Mouse (Mus musculus) natural killer cell, adult 2 months (primary cell): ENCODE data around the gene Sstr5.

ENCODE experiments used
- DNase-seq, 2 experiments: peaks; one replicate each; pipeline ENCODE4 v3.0.0; 2022; ENCODE audit warnings: low spot score in 2 of 2

Sstr5 gene

DNA sequence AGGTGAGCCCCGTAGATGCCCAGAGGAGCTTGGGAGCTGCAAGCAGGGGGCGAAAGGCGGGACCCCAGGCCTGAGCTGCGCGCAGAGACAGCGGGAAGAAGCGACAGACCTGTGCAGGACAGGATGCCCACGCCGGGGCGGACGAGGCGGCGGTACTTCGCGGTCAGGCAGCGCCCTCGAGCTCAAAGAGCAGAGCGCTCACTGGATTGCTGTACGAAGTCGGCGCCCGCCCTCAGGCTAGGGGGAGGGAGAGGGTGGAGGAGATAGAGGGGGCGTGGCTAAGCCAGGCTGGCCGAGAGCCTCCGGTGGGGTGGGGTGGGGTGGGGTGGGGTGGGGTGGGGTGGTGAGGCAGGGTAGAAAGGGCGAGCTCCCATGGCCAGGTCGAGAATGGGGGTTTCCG is at the start of gene Sstr5:
TSS of gene Sstr5 (minus strand) at position 276 of the 400 bp plus-strand sequence.
- peak in 1 of 2 experiments; percentile 12 for DNase-seq

DNA sequence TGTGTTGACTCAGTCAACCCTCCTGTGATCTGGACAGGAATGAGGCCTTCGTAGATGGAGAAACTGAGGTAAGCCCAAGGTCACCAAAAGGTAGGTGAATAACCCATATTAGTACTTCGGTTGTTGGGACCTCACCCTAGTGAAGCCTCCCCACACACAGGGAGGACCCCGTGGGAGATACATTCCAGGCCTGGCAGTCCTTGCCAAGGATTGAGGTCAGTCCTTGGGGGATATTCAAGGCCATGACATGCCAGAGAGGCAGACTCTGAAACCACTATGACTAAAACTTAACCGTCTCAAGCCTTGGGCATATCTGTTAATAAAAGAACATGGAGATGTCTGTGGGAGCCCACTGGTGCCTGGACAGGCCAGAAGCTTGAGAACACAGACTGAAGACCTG is 44.7 kb upstream of the Sstr5 start:
- no peak for DNase-seq

DNA sequence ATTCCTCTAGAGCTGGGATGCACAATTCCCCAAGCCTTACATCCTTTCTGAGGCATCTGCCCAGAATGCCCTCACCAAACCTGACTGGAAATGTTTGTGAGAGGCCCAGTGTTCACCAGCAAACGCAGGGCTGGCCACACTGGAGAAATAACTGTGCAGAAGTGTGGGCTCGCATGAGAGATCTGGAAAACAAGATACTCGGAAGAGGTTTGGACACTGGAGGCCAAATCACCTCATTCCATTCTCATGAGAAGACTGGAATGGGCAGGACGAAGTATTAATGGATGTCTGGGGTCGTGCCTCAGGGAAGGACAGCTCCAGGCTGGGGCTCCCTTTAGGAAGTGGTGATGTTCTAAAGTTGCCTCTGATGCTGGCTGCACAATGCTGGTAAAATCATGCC is 43.6 kb upstream of the Sstr5 start:
- no peak for DNase-seq

DNA sequence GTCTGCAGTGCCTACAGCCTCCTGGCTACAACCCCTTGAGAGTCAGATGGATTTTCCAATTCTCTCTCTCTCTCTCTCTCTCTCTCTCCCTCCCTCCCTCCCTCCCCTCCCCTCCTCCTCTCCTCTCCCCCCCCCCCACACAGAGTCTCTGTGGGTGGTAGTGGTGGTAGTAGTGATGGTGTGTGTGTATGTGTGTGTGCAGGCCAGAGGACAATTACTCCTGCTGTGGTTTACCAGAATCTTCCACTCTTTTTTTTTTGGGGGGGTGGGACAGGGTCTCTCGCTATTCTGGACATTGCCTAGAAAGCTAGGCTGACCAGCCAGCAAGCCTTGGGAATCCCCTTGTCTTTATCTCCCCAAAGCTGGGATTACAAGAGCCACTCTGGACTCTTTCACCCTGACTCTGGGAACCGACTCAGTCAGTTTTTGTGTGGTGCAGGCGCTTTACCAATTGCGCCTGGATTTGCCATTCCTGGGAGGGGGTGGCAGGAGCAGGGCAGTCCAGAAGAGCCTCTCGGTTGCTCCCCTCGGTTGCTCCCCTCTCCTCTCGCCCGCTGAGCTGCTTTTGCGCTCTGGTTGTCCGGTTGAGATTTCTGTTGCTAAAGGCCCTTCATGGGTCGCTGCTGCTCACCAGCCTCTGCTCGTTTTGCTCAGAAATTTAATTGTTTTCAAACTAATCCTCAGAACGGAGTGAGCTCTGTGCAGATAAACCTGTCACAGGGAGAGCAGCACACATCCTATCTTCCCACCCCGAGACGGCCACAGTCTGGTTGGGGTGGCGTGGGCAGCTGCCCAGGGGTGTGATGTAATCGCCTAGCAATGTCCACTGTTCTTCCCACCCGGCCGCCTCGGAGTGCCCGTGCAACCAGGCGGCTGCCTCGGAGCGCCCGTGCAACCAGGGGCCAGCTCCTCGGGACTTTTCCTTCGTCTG is 42.1 kb upstream of the Sstr5 start:
- DNase-seq: no peak

DNA sequence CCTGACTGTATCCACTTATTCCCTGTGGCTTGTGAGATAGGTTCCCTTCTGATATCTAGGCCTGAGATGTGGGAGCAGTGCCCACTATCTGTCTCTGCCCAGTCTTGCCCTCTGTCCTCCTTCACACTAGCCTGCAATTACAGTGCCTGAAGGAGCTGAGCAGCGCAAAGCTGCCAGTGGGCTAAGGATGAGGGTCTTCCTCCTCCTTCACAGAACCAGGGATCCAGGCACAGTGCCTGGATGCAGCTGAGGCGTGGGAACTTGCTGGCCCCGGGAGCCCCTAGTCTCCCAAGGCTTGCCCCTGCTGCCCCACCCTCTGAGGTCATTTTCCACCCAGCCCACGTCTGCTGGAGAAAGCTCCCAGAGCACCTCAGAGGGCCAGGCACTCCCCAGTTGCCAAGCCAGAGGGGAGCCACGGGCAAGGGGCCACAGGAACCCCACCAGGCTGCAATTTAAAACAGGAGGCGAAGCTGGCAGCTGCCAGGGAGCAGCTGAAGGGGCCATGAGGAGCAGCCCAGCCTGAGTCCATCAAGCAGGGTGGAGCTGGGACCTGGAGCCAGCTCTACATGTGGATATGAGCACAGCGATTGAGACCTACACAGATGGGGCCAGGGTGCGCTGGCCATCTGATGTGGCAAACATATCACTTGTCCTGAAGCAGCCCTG is 33.4 kb upstream of the Sstr5 start:
- no peak for DNase-seq

DNA sequence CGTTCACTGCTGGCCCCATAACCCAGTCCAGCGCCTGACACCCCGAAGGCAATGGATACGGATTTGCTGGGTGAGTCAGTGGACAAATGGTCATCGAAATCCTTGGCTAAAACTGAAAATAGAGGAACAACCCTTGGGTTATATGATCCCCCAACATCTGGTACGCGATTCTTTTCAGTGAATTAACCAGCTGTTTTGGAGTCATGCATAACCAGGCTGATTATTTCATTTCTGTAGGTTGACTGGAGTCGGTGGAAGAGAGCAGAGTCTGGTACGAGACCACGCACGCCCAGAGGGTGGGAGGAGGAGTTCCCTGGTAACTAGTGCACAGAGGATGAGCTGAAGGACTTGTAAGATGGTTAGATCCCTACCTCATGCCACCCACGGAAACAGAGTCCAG is 25.0 kb upstream of the Sstr5 start:
- DNase-seq: no peak

DNA sequence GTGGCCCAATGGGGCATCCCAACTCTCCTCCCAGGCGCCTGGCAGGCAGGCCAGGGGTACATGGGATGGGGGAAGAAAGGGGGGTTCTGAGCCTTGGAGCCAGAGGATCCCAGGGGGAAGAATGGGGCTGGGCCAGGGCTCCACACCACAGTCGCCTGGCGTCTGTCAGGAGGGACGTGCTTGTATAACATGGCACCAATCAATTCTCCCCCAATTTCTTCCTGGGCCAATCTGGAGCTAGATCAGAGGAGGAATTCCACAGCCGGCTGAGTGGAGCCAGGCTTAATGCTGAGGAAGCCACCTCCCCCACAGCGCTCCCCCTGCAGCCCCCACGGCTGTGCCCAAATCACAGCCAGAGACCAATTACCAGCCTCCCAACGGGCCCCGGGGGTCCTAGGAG is 23.4 kb upstream of the Sstr5 start:
- no peak for DNase-seq

DNA sequence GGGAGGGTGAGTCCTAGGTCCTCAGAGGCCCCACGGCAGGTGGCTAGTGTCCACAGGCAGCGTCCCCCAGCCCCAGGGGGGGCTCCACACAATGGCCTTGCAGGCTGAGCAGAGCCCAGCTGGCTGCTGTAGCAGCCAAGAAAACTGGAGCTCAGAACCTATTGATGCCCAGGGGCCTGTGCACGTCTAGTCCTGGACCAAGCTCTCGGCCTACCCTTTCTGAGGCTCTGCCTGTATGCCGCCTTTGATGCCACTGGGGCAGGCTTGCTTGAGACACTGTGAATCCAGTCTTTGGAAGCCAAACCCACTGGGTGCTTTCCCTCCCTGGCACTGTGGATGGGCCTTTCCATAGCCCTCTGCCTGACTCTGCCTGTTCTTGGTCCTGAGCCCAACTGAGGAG is 22.4 kb upstream of the Sstr5 start:
- DNase-seq: no peak

DNA sequence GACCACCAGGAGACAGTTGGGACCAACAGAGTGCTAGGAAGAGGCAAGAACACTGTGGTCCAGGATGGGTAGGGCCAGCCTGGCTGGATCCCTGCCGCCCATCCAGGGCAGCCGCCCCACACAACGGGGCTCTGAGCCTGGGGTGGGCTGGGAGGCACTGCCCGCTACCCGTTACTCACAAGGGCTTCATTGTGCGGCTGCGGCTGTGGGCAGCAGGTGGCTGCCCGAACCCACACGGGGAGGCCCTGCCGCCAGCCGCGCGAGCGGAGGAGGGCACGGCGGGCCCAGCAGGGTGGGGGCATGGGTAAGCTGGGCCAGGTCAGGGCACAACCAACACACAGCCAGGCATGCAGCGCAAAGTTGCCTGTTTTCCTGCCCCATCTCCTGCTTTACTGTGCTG is 21.1 kb upstream of the Sstr5 start:
- DNase-seq: no peak

DNA sequence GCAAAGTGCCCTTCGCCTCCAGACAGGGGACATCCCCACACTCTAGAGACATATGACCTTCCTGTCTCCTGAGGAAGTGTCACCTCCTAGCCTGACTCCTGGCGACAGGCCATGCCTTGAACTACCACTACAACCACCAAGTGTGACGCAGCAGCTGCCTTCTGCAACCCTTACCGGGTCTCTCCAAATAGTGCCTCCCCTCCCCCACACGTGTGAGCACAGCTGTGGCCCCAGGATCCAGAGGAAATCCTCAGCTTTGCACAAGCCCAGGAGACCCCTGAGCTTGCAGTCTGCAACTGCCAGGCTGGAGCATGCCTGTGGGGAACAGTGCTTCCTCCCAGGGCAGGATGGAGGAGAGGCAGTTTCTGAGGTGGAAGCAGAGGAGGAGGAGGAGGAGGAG is 19.2 kb upstream of the Sstr5 start:
- DNase-seq: no peak

DNA sequence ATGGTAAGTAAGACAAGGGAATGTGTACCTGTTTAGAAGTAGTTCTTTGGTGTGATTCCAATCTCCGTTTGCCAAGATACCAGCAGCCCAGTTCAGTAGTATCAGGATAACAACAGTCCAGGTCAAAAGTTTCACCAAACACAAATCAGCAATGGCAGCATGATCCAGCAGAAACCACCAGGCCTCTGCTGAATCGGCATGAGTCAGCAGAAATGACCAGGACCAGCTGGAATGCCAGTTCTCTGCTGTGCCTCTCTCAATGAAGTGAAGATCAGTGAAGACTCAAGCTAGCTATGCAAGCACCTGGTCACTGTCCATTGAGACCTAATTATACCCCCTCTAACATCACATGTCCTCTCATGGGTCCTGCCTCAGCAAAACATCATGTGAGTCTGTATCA is 17.0 kb upstream of the Sstr5 start:
- DNase-seq: no peak

DNA sequence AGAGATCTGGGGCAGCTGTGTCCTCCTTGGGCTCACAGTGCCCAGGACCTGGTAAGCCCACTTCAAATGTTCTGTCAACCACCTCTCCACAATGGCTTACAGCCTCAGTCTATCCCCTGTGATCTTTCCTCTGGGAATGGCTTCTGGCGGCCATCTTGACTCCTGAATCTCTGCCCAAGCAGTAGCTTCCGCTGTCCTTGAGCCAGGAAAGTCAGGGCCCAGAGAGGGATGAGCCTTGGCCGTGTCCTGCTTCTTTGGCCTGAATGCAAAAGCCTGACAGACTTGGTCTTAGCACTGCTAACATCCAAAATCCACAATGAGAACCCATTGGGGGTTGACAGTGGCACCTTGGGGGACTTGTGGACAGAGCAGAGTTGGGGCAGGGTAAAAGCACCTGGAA is 14.8 kb upstream of the Sstr5 start:
- DNase-seq: no peak

DNA sequence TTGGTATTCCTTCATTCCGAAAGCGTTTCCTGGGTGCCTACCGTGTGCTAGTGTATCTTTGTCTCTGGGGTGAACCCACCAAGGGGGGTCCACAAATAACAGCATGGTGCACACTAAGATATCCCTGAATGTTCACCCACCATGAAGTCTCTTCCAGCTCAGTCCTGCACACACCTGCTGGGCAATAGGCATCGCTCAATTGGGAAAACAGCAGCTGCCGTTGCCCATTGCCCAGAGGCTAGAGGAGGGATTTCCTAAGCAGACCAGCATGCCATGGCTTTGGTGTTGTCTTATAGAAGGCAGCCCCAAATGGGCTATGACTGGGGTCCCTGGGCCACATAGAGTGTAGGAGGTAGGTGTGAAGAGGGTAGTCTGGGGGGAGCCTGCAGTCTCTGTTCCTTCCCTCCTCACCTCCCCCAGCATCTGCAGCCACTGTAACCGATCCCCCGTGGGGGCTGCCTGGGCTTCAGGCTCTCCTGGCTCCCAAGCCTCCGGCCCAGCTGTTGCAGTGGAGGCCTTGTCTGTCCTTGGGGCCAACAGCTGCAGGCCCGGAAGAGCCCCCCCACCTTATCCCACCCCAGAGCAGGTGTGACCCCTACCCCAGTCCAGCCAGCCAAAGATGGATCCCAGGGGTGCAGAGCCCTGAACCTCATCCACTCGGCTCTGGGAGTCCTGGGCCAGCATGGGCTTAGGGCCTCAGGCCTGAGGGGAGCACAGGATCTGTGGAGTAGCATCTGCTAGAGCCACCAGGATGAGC is 13.2 kb upstream of the Sstr5 start:
- no peak for DNase-seq

DNA sequence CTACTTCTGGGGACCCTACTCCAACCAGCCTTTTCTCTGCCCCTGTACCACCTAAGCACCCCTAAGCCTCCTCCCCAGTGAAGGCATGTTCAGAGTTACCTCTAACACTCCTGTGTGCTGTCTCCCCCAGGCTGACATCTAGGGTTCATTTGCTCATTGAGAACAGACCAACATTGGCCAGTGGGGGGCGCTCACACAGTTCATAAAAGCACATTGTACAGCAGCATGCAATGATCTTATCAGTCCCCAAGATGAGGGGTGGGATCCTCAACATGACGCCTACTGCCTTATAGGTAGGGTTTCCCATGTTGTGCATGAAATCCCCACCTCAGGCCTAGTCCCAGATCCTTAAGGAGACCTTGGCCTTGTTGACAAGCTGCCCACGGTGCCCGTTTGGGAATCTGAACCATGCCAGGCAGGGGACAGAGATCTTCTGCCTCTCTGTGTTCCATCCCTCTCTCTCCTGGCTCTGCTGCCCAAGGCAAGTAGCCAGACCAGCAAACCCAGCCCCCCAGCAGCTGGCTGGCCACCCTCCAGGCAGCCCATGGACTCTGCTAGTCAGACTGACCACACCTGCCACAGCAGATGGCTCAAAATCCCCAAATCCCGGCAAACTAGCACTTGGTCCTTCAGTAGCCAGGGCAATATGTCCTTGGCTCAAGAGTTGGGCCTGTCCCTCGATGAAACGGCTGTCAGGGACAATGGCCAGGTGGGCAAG is 11.9 kb upstream of the Sstr5 start:
- DNase-seq: peak in 1 of 2 experiments; percentile 29

DNA sequence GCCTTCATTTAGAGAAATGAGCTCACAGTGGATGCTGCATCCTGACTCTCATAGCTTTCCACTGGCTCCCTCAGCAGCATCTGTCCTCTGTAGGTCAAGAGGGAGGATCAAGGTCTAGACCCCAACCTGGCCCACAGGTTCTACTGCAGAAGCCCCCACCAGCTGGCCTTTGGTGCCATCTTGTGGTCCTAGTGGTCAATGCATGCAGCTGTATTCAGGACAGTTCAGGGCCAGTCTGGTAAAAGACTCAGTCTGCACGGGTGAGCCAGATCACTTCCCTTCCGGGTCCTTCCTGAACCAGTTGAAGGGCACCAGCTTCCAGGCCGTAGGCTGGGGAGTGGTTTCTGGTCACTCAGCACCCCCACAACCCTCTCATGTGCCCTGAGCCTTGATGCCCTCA is 10.7 kb upstream of the Sstr5 start:
- DNase-seq: peak; percentile 12 to 26

DNA sequence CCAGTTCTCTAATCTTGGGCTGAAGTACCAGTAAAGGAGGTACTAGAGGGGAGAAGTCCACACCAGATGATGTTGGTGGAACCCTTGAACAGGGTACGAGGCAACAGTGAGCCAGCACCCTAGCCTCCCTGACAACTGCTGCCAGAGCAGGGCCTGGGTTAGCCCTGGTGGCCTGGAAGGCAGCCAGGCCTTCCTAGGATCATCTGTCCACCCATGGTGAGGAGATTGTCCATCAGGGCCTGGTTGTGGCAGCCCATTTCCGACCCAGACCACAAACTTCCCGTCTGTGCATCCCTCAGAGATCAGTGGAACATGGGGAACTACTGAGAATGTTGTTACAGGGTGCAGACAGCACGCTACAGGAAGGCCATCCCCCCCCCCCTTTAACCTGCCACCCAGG is 5.5 kb upstream of the Sstr5 start:
- no peak for DNase-seq

DNA sequence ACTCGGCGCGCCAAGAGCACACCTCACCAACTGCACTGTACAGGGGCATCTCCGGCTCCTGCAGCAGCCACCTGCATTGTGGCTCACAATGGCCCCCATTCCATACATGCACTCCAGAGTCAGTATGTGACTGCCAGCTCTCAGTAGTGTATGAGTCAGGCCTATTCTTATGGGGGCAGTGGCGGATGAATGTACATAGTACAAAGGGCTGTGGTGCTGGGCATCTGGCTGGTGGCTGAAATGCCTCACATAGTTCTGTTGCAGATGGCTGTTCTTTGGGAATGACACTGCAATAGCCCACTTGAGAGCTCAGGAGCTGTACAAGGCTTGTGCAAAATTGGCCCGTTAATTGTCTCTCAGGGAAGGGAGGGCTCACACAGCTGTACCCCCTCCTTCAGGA is 15.0 kb downstream of the Sstr5 start:
- DNase-seq: no peak

DNA sequence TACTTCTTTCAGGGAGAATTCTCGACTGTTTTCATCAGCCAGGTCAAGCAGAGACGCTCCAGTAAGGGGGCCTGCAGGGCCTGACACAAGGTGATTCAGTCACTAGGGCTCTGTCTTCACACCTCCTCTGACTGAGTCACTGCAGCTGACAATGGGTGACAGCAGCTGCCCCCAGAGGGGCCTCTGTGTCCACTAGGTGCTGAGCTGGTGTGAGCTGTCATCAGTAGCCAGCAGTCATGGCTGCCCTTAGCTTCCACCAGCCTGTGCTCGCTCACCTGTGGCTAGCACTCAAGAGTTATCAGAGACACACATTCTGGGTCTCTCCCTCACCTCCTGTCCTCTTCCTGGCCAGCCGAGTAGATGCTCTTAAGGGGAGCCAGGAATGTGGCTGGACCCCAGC is 16.3 kb downstream of the Sstr5 start:
- DNase-seq: peak in 1 of 2 experiments; percentile 19

DNA sequence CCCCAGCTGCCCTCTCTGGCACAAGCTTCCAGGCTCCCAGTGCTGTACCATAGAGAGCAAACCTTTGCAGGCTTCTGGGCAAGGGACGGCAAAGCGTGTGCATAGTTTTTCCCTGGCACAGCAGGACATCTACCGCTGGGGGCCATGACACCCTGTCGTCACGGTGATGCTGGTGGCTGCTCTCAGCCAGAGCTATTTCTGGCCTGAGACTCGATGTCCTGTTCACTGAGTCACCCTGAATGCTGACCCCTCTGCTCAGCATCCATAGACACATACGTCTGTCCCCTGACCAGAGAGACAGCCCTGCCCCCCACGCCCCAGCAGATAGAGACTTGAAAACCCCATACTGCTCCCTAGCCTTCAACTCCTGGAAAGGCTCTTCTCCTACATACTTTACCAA is 16.9 kb downstream of the Sstr5 start:
- no peak for DNase-seq

DNA sequence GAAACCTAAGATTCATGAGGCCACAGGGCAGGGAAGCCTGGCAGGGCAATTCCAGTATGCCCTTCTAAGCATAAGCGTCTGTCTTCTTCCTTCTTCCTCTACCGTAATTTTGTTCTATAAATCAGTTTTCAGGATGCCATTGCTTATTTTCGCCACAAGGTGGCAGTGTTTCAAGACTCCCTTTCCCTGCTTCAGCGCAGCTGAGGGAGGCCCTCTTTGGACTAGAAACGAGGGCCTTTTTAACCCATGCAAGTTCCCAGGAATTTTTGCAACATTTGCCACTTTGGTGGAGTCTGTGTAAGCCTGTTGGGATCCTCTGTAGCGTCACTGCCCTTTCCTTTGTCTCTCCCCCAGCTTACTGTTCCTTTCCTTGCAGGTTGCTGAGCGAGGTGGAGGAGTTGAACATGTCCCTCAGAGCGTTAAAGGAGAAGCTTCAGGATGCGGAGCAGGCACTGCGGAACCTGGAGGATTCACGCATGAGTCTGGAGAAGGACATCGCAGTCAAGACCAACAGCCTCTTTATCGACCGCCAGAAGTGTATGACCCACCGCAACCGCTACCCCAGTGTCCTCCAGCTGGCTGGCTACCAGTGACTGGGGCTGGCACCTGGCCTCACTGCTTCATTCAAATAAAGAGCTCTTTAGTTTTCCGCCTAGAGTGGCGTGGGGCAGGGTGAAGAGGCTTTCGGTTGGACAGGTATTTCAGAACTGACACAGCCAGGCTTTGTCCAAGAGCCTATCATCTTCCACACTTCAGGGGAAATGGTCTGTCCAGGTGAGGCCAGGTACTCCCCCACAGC is 20.9 kb downstream of the Sstr5 start:
- DNase-seq: peak; percentile 36 to 57
